Comparison of ENCODE assay signal across 7 mouse cellular contexts in the genomic region with DNA sequence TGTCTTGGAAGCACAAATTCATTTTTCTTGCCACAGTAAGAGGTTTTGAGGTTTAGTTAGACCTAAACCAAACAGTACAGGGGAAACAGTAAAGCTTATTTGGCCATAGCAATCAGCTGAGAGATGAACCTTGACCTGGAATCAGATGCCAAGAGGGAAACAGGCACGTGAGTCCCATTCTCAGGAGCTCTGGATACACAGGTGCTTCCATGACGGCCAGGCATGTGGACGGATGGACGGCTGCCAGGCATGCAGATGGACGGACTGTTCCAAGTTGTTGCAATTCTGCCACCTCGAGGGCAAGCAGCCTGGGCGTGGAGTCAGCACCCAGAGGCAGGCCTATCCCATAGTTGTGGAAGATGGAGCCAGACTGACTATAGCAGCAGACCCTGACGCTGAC. TPM values are rescaled to one million over a fixed set of nuclear protein-coding genes. Genes with fewer than 3 reads are reported as not detected.
DNase-seq lines count a peak whose midpoint lies in the region; ATAC-seq and TF ChIP-seq lines count a peak whose summit lies in the region.

No protein-coding gene starts in this region.

- H3K9ac ChIP-seq in kidney, embryonic 16.5 days (replicated peaks; ENCODE audit: low read length) = no peak overlapping the region

- no peak for TF ChIP-seq CTCF in small intestine, adult 2 months (IDR thresholded peaks at IDR 0.05; ENCODE audit: extremely low read depth, insufficient read length, insufficient replicate concordance, low read depth, low read length)

- ATAC-seq in kidney, embryonic 16.5 days (ENCODE audit: low FRiP score, low TSS enrichment) = no peak
- no peak for ATAC-seq in erythroid progenitor cell, adult 5-6 weeks (replicated peaks; ENCODE audit: low FRiP score, poor library complexity, severe bottlenecking)
- ATAC-seq in monocyte, adult 5-6 weeks (replicated peaks; ENCODE audit: insufficient number of reproducible peaks, low FRiP score, low TSS enrichment, poor library complexity, severe bottlenecking) = no peak

- no peaks in the 10 kb centered on the region for H3K9me3 ChIP-seq in kidney, embryonic 16.5 days (ENCODE audit: low read length)

- H3K36me3 ChIP-seq in kidney, embryonic 16.5 days (ENCODE audit: insufficient read depth, low read length) = peaks cover 3% of the 10 kb centered on the region; the same call in 1 of the 2 replicates
- peaks cover 9% of the 10 kb centered on the region; the same call in 1 of the 2 replicates for H3K36me3 ChIP-seq in small intestine, adult 2 months (ENCODE audit: control insufficient read depth, insufficient read depth, low read length)

- no peaks in the 10 kb centered on the region for H3K27me3 ChIP-seq in kidney, embryonic 16.5 days (ENCODE audit: insufficient read depth, low read length)
- H3K27me3 ChIP-seq in small intestine, adult 2 months (ENCODE audit: control insufficient read depth, insufficient read depth, low read length) = no peaks in the 10 kb centered on the region

- no peak for TF ChIP-seq POLR2A in small intestine, adult 2 months (IDR thresholded peaks at IDR 0.05; ENCODE audit: low read depth, low read length)

- no peak overlapping the region for H3K4me2 ChIP-seq in kidney, embryonic 16.5 days (replicated peaks; ENCODE audit: low read depth, low read length)

- H3K4me3 ChIP-seq in kidney, embryonic 16.5 days (ENCODE audit: low read length) = no peak overlapping the region
- no peak overlapping the region for H3K4me3 ChIP-seq in small intestine, adult 2 months (ENCODE audit: low read depth, low read length)

- peak; percentile 91 for DNase-seq in kidney, adult 18-20 months
- peak; percentile 88 for DNase-seq in cerebellum, adult 9-10 months
- DNase-seq in heart, postnatal 36 days = peak; percentile 72 to 74

- no peaks in the 10 kb centered on the region for H3K4me1 ChIP-seq in kidney, embryonic 16.5 days (ENCODE audit: insufficient read depth, low read length)
- H3K4me1 ChIP-seq in small intestine, adult 2 months (ENCODE audit: control insufficient read depth, insufficient read depth, insufficient read length, low read length) = peaks cover 12% of the 10 kb centered on the region; the same call in 1 of the 2 replicates

- 76% methylated on average over 8 of the region's 8 CpGs for WGBS in kidney, embryonic 16.5 days
- 23% methylated on average over 8 of the region's 8 CpGs for WGBS in small intestine, adult 2 months

- intact Hi-C loops in heart, postnatal 36 days (cut with DNase I) = no loop called here

- H3K27ac ChIP-seq in kidney, embryonic 16.5 days (ENCODE audit: low read length) = no peak overlapping the region
- H3K27ac ChIP-seq in small intestine, adult 2 months (ENCODE audit: insufficient read depth, low read depth, low read length) = peak overlapping the region; percentile 25; the same call in 1 of the 2 replicates

RNA-seq across cellular contexts. Expression of gene Tmem222, which starts 37.3 kb away (rescaled TPM):
- 90.4 and 97.7 TPM in 2 replicates for polyA plus RNA-seq in kidney, embryonic 16.5 days (2015; fragmentation: Nextera tagmentation; extraction: Ambion mirVana)
- total RNA-seq in heart, postnatal 36 days (2021) = 10 to 100 TPM; 30.6 to 30.7 TPM
- polyA plus RNA-seq in small intestine, adult 2 months (2012; rRNA removed) = 26.2 and 58.0 TPM in 2 replicates
- total RNA-seq in erythroid progenitor cell, adult 5-6 weeks (2015; ENCODE audit: low replicate concordance) = 5.0 and 10.1 TPM in 2 replicates
- 9.8 and 11.3 TPM in 2 replicates for total RNA-seq in erythroid progenitor cell, adult 5-6 weeks (2017; ENCODE audit: low replicate concordance)
- 13.8 to 25.7 TPM (median 19.1 TPM) in 3 replicates for total RNA-seq in monocyte, adult 5-6 weeks (2017)

RNA-seq across cellular contexts. Expression of gene Wdtc1, which starts 38.4 kb away (rescaled TPM):
- polyA plus RNA-seq in kidney, embryonic 16.5 days (2015; fragmentation: Nextera tagmentation; extraction: Ambion mirVana) = 12.9 and 14.4 TPM in 2 replicates
- 10 to 100 TPM; 82.0 to 88.2 TPM for total RNA-seq in heart, postnatal 36 days (2021)
- polyA plus RNA-seq in small intestine, adult 2 months (2012; rRNA removed) = 49.3 and 90.5 TPM in 2 replicates
- total RNA-seq in erythroid progenitor cell, adult 5-6 weeks (2015; ENCODE audit: low replicate concordance) = 16.2 and 28.5 TPM in 2 replicates
- 9.0 and 10.1 TPM in 2 replicates for total RNA-seq in erythroid progenitor cell, adult 5-6 weeks (2017; ENCODE audit: low replicate concordance)
- 10.9 to 11.7 TPM (median 11.3 TPM) in 3 replicates for total RNA-seq in monocyte, adult 5-6 weeks (2017)

RNA-seq across cellular contexts. Expression of gene Sytl1, which starts 52.0 kb away (rescaled TPM):
- polyA plus RNA-seq in kidney, embryonic 16.5 days (2015; fragmentation: Nextera tagmentation; extraction: Ambion mirVana) = 1.1 and 1.5 TPM in 2 replicates
- 1 to 10 TPM in 1 of 2 experiments, under 1 TPM in 1; 0.50 to 1.5 TPM for total RNA-seq in heart, postnatal 36 days (2021)
- 10.9 and 12.7 TPM in 2 replicates for polyA plus RNA-seq in small intestine, adult 2 months (2012; rRNA removed)
- 0.84 TPM in 1 of 2 replicates, not detected in the other for total RNA-seq in erythroid progenitor cell, adult 5-6 weeks (2015; ENCODE audit: low replicate concordance)
- 1.8 TPM in 1 of 2 replicates, not detected in the other for total RNA-seq in erythroid progenitor cell, adult 5-6 weeks (2017; ENCODE audit: low replicate concordance)
- total RNA-seq in monocyte, adult 5-6 weeks (2017) = 1.4 to 7.1 TPM (median 4.4 TPM) in 3 replicates

RNA-seq across cellular contexts. Expression of gene Slc9a1, which starts 54.6 kb away (rescaled TPM):
- polyA plus RNA-seq in kidney, embryonic 16.5 days (2015; fragmentation: Nextera tagmentation; extraction: Ambion mirVana) = 9.5 and 10.7 TPM in 2 replicates
- total RNA-seq in heart, postnatal 36 days (2021) = 10 to 100 TPM; 17.6 to 18.8 TPM
- polyA plus RNA-seq in small intestine, adult 2 months (2012; rRNA removed) = 35.4 and 46.3 TPM in 2 replicates
- 15.9 and 18.4 TPM in 2 replicates for total RNA-seq in erythroid progenitor cell, adult 5-6 weeks (2015; ENCODE audit: low replicate concordance)
- total RNA-seq in erythroid progenitor cell, adult 5-6 weeks (2017; ENCODE audit: low replicate concordance) = 13.5 and 13.7 TPM in 2 replicates
- total RNA-seq in monocyte, adult 5-6 weeks (2017) = 7.0 to 24.9 TPM (median 10.2 TPM) in 3 replicates
